Mouse (Mus musculus): ENCODE measurements around the gene Miga1.

DNA sequence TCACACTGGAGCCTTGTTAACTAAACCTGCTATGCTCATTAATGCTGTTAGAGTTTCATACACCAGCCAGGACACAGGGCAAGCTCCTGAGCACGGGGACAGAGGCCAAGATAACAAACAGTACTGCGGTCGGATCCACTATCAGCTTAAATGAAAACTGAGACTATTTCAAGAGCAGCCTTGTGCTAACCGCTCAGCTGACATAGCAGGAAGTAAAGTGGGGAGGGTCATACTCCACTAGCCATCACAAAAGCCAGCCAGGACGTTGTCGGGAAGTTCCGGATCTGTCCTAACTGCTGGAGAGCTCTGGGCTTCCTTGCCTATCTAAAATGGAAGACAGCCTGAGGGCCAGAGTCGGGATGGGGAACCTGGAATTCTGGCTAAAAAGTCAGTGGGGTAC is 78.3 kb downstream of the Miga1 start:
- TF ChIP-seq CTCF (IDR thresholded peaks at IDR 0.05; ENCODE audit: extremely low read depth, insufficient read length, insufficient replicate concordance, low read depth, low read length) (no peak), POLR2A (IDR thresholded peaks at IDR 0.05; ENCODE audit: low read depth, low read length) (no peak)
